Mouse (Mus musculus) CH12.LX (cell line): ENCODE results near the gene Pcid2.

Source experiments
- CHD1 ChIP-seq: IDR thresholded peaks from 2 replicates; pipeline ENCODE4 v1.6.1; 2012; ENCODE audit warnings: low read depth, low read length, improper control_type of control experiment, inconsistent platforms
- CTCF ChIP-seq, 2 experiments: IDR thresholded peaks in 1 of 2; conservative IDR thresholded peaks in 1 of 2; 2 replicates each; pipeline ENCODE4 v1.5.1; 2011 to 2012; ENCODE audit warnings: low read depth in 2 of 2, low read length in 2 of 2, improper control_type of control experiment in 1 of 2, inconsistent platforms in 1 of 2, mild to moderate bottlenecking in 1 of 2, moderate library complexity in 1 of 2
- TCF12 ChIP-seq: IDR thresholded peaks from 2 replicates; pipeline ENCODE4 v1.6.1; 2014; ENCODE audit warnings: low read depth, mild to moderate bottlenecking, inconsistent platforms, low read length, improper control_type of control experiment
- ZC3H11A ChIP-seq: IDR thresholded peaks from 2 replicates; pipeline ENCODE4 v1.6.1; 2012; ENCODE audit warnings: low read depth, mild to moderate bottlenecking, inconsistent platforms, low read length, improper control_type of control experiment

GRCm38 (mm10) chr8:13039054-13039453 lies 66.2 kb downstream of the Pcid2 start:
- TF ChIP-seq CHD1, result no peak
- TF ChIP-seq CTCF (conservative IDR thresholded peaks at IDR 0.05 in 1 of 2, IDR thresholded peaks at IDR 0.05 in 1 of 2; ENCODE audit: low read depth in 2 of 2, low read length in 2 of 2), result no peak
- no peak for TF ChIP-seq TCF12
- TF ChIP-seq ZC3H11A, result no peak
